In genomic region chr7:66300680-66301079, GRCm38 (mm10) we compare ENCODE assay signal across 9 mouse cellular contexts.
DNase-seq lines count a peak whose midpoint lies in the region; ATAC-seq and TF ChIP-seq lines count a peak whose summit lies in the region.
"Had no signal": no experiment of that assay in that cellular context is flagged by ENCODE, and none has a peak within 500 bp of the region (broad histone marks: within the 10 kb centered on the region; RNA-seq: fewer than 3 reads in every experiment).

No protein-coding gene starts in this region.

- 19% methylated on average over 5 of the region's 5 CpGs for WGBS in bone marrow, adult 2 months
- WGBS in embryonic facial prominence, embryonic 14.5 days, result 3% methylated on average over 5 of the region's 5 CpGs
- WGBS in heart, postnatal 0 days, result 9% methylated on average over 5 of the region's 5 CpGs

- H3K36me3 ChIP-seq in E14TG2a.4 (ENCODE audit: insufficient read depth, low read length), result no peaks in the 10 kb centered on the region
- H3K36me3 ChIP-seq in embryonic facial prominence, embryonic 14.5 days (ENCODE audit: control insufficient read depth, insufficient read depth, low read length), result 0 out of 2 replicates have a peak, but pooled peaks cover 2% of the 10 kb centered on the region
- H3K36me3 ChIP-seq in heart, postnatal 0 days (replicated peaks; ENCODE audit: control insufficient read depth, insufficient read depth, low read length), result peaks cover 10% of the 10 kb centered on the region; the same call in 1 of the 2 replicates

- no peak for TF ChIP-seq POLR2A in bone marrow, adult 2 months (IDR thresholded peaks at IDR 0.05; ENCODE audit: borderline replicate concordance, control insufficient read depth, low read depth, low read length)

- no peak overlapping the region for H3K4me3 ChIP-seq in E14TG2a.4 (replicated peaks; ENCODE audit: low read length)
- H3K4me3 ChIP-seq in bone marrow, adult 2 months (replicated peaks; ENCODE audit: control insufficient read depth, low read depth, low read length), result no peak overlapping the region
- H3K4me3 ChIP-seq in embryonic facial prominence, embryonic 14.5 days (ENCODE audit: low read depth, low read length), result no peak overlapping the region
- no peak overlapping the region for H3K4me3 ChIP-seq in heart, postnatal 0 days (ENCODE audit: low read depth, low read length)
- H3K4me3 ChIP-seq: heart, embryonic 13.5 days had no signal

- peaks cover 4% of the 10 kb centered on the region; the same call in 1 of the 2 replicates for H3K27me3 ChIP-seq in E14TG2a.4 (ENCODE audit: insufficient read depth, low read length)
- no peaks in the 10 kb centered on the region for H3K27me3 ChIP-seq in embryonic facial prominence, embryonic 14.5 days (replicated peaks; ENCODE audit: control insufficient read depth, insufficient read depth, low read length)
- H3K27me3 ChIP-seq in heart, postnatal 0 days (ENCODE audit: control insufficient read depth, insufficient read depth, low read length), result no peaks in the 10 kb centered on the region
- H3K27me3 ChIP-seq: heart, embryonic 13.5 days had no signal

- H3K27ac ChIP-seq in bone marrow, adult 2 months (ENCODE audit: control insufficient read depth, insufficient read depth, low read depth, low read length, poor library complexity), result no peak overlapping the region
- H3K27ac ChIP-seq in embryonic facial prominence, embryonic 14.5 days (replicated peaks; ENCODE audit: low read depth, low read length), result no peak overlapping the region
- H3K27ac ChIP-seq in heart, postnatal 0 days (ENCODE audit: low read depth), result no peak overlapping the region
- H3K27ac ChIP-seq: heart, embryonic 13.5 days had no signal

- peak; percentile 75 for ATAC-seq in embryonic facial prominence, embryonic 14.5 days (ENCODE audit: low read depth)
- peak; percentile 71; the same call in 1 of the 2 replicates for ATAC-seq in heart, postnatal 0 days (ENCODE audit: insufficient read depth, low read depth)

- H3K9ac ChIP-seq in embryonic facial prominence, embryonic 14.5 days (ENCODE audit: low read depth, low read length), result no peak overlapping the region
- H3K9ac ChIP-seq in heart, postnatal 0 days (replicated peaks; ENCODE audit: low read depth, low read length), result no peak overlapping the region
- H3K9ac ChIP-seq: heart, embryonic 13.5 days had no signal

- H3K4me1 ChIP-seq in E14TG2a.4 (replicated peaks; ENCODE audit: low read depth, low read length), result peaks cover 10% of the 10 kb centered on the region; the same call in 1 of the 2 replicates
- H3K4me1 ChIP-seq in bone marrow, adult 2 months (ENCODE audit: control insufficient read depth, insufficient read depth, low read length), result peaks cover 3% of the 10 kb centered on the region; the same call in 1 of the 2 replicates
- H3K4me1 ChIP-seq in embryonic facial prominence, embryonic 14.5 days (ENCODE audit: control insufficient read depth, insufficient read depth, low read length), result no peaks in the 10 kb centered on the region
- no peaks in the 10 kb centered on the region for H3K4me1 ChIP-seq in heart, postnatal 0 days (ENCODE audit: control insufficient read depth, insufficient read depth)
- H3K4me1 ChIP-seq: heart, embryonic 13.5 days had no signal

- peak; percentile 90 for DNase-seq in embryonic facial prominence, embryonic 14.5 days (ENCODE audit: low spot score)
- DNase-seq in heart, postnatal 0 days (ENCODE audit: low spot score), result peak; percentile 82
- DNase-seq in kidney, postnatal 4 days, result peak; percentile 89 to 91
- peak; percentile 88 for DNase-seq in lung, postnatal 14 days
- DNase-seq in retina, embryonic 14.5 days (ENCODE audit: low spot score), result peak; percentile 85
- peak; percentile 77 for DNase-seq in thymus, postnatal 25 days

- H3K9me3 ChIP-seq in E14TG2a.4 (ENCODE audit: low read length), result no peaks in the 10 kb centered on the region
- H3K9me3 ChIP-seq in embryonic facial prominence, embryonic 14.5 days (ENCODE audit: control insufficient read depth, low read length), result no peaks in the 10 kb centered on the region
- H3K9me3 ChIP-seq in heart, postnatal 0 days (replicated peaks; ENCODE audit: control insufficient read depth, low read length), result no peaks in the 10 kb centered on the region
- H3K9me3 ChIP-seq: heart, embryonic 13.5 days had no signal

- TF ChIP-seq CTCF in E14TG2a.4 (conservative IDR thresholded peaks at IDR 0.05; ENCODE audit: low read length), result peak; percentile 73
- peak; percentile 92 for TF ChIP-seq CTCF in bone marrow, adult 2 months (IDR thresholded peaks at IDR 0.05; ENCODE audit: control insufficient read depth, insufficient read depth, low read length)
- peak; percentile 97 for TF ChIP-seq CTCF in heart, postnatal 0 days (IDR thresholded peaks at IDR 0.05; ENCODE audit: low read depth)

- no peak for TF ChIP-seq EP300 in heart, postnatal 0 days (IDR thresholded peaks at IDR 0.05; ENCODE audit: low read depth)

- no peak overlapping the region for H3K4me2 ChIP-seq in embryonic facial prominence, embryonic 14.5 days (ENCODE audit: low read depth, low read length)
- H3K4me2 ChIP-seq in heart, postnatal 0 days (ENCODE audit: low read depth, low read length), result no peak overlapping the region
- H3K4me2 ChIP-seq: heart, embryonic 13.5 days had no signal
